Mouse (Mus musculus) lung, embryonic 16.5 days (tissue): ENCODE data around the gene Pdap1. TPM values are rescaled to one million over a fixed set of nuclear protein-coding genes. Genes with fewer than 3 reads are reported as not detected.
"Not testable (repeated sequence)": the region's sequence is repeated elsewhere in the genome, so short reads cannot be mapped to it uniquely, and the experiment has no call there.

Source experiments
- ATAC-seq: fragments of 200-750 bp; cut with Nextera tagmentation; 2 replicates; pipeline ENCODE4 v1.8.0; 2017; ENCODE audit warnings: low read depth, mild to moderate bottlenecking, moderate library complexity
- H3K27ac ChIP-seq: fragments of 300-500 bp; sonication (generic); 2 replicates; pipeline ENCODE4 v1.5.1; 2014; ENCODE audit warnings: mild to moderate bottlenecking, control low read depth, low read length
- H3K27me3 ChIP-seq: fragments of 300-500 bp; sonication (generic); 2 replicates; pipeline ENCODE4 v1.6.1; 2014; ENCODE audit warnings: low read depth, low read length, mixed read lengths; ENCODE audit not compliant: control insufficient read depth, insufficient read depth
- H3K36me3 ChIP-seq: fragments of 300-500 bp; sonication (generic); 2 replicates; pipeline ENCODE4 v1.6.1; 2014; ENCODE audit warnings: low read length; ENCODE audit not compliant: control insufficient read depth, insufficient read depth
- H3K4me1 ChIP-seq: fragments of 300-500 bp; sonication (generic); replicated peaks from 2 replicates; pipeline ENCODE4 v1.6.1; 2014; ENCODE audit warnings: low read length, mixed read lengths; ENCODE audit not compliant: control insufficient read depth, insufficient read depth
- H3K4me2 ChIP-seq: fragments of 300-500 bp; sonication (generic); 2 replicates; pipeline ENCODE4 v1.6.1; 2014; ENCODE audit warnings: low read depth, low read length, control low read depth
- H3K4me3 ChIP-seq: fragments of 300-500 bp; sonication (generic); 2 replicates; pipeline ENCODE4 v1.5.1; 2014; ENCODE audit warnings: mild to moderate bottlenecking, low read length, control low read depth
- H3K9ac ChIP-seq: fragments of 300-500 bp; sonication (generic); 2 replicates; pipeline ENCODE4 v1.6.1; 2014; ENCODE audit warnings: low read length, control low read depth
- H3K9me3 ChIP-seq: fragments of 300-500 bp; sonication (generic); 2 replicates; pipeline ENCODE4 v1.6.1; 2016; ENCODE audit warnings: low read length; ENCODE audit not compliant: control insufficient read depth
- WGBS: fragments of 180-500 bp; shearing (Covaris S2); extraction: QIAGEN DNeasy Blood & Tissue Kit; methylation state at CpG from one replicate; pipeline ENCODE4 v1.1.7; 2014; 5-methylcytosine and 5-hydroxymethylcytosine counted together
- polyA plus RNA-seq: library from polyadenylated mRNA; unstranded; fragments of >200 nt; fragmentation: Nextera tagmentation; extraction: Ambion mirVana; gene quantifications from 2 replicates; pipeline ENCODE4 v1.2.1, GENCODE M21; 2015

Pdap1 gene
- polyA plus RNA-seq, 1 experiment from 2014 or later, result 94.0 TPM

DNA sequence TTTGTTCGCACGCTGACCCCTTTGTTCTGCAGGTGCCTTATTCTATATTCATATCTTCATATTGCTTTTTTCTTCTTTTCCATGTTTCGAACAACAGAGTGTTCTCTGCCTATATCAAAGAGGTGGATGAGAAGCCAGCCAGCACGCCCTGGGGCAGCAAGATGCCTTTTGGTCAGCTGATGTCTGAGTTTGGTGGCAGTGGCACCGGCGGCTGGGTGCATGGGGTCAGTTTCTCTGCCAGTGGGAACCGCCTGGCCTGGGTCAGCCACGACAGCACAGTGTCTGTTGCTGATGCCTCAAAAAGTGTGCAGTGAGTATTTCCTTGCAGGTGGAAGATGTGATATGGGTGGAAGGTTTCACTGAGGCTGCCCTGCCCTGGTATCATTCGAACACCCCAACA lies 39.1 kb downstream of the Pdap1 start:
- peaks cover 52% of the 10 kb centered on the region for H3K36me3 ChIP-seq
- no peaks in the 10 kb centered on the region for H3K4me1 ChIP-seq
- no peak for ATAC-seq
- no peaks in the 10 kb centered on the region for H3K27me3 ChIP-seq
- H3K27ac ChIP-seq, result no peak overlapping the region
- no peak overlapping the region for H3K4me2 ChIP-seq
- H3K4me3 ChIP-seq, result no peak overlapping the region
- no peak overlapping the region for H3K9ac ChIP-seq
- WGBS, result 93% methylated on average over 9 of the region's 9 CpGs
- no peaks in the 10 kb centered on the region for H3K9me3 ChIP-seq

DNA sequence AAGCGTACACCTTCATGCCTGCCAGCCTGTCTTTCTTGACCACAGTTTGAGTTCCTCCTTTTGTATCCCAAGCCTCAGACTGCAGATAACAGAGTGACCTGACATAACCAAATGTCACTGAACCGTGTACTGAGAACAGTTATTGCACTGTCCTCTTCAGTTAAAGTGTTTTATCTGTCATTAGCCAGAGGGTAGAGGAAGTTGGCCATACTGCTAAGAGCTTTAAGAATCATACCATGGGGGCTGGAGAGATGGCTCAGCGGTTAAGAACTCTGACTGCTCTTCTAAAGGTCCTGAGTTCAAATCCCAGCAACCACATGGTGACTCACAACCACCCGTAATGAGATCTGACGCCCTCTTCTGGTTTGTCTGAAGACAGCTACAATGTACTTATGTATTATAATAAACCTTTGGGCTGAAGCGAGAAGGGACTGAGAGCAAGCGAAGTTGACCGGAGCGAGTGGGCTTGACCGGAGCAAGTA lies 41.7 kb downstream of the Pdap1 start:
- ATAC-seq, result no peak
- H3K4me2 ChIP-seq, result no peak overlapping the region
- H3K4me3 ChIP-seq, result no peak overlapping the region
- 89% methylated on average over 10 of the region's 10 CpGs for WGBS
- no peak overlapping the region for H3K9ac ChIP-seq
- no peaks in the 10 kb centered on the region for H3K9me3 ChIP-seq
- H3K27ac ChIP-seq, result no peak overlapping the region
- no peaks in the 10 kb centered on the region for H3K4me1 ChIP-seq
- H3K27me3 ChIP-seq, result no peaks in the 10 kb centered on the region
- peaks cover 47% of the 10 kb centered on the region for H3K36me3 ChIP-seq

DNA sequence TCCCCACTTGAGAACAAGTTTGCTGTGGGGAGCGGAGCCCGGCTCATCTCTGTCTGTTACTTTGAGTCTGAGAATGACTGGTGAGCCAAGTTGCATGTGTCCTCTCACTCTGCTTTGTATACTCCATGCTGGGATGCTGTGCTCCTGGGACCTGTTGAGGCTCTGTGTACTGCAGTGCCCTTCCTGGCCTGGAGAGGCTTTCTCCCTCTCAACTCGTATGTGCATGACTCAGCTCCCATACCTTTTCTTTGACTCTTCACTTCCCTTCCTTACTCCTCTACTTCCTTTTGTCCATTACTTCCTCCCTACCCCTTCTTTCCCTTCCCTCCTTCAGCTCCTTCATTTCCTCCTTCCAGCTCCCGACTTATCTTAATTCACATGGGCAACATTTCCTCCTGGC lies 43.8 kb downstream of the Pdap1 start:
- Histone ChIP-seq H3K9me3 (no peaks in the 10 kb centered on the region), H3K9ac (no peak overlapping the region), H3K27ac (no peak overlapping the region), H3K27me3 (no peaks in the 10 kb centered on the region), H3K36me3 (peaks cover 42% of the 10 kb centered on the region), H3K4me2 (no peak overlapping the region), H3K4me1 (no peaks in the 10 kb centered on the region), H3K4me3 (no peak overlapping the region)
- 84% methylated on average over 4 of the region's 4 CpGs for WGBS
- no peak for ATAC-seq

DNA sequence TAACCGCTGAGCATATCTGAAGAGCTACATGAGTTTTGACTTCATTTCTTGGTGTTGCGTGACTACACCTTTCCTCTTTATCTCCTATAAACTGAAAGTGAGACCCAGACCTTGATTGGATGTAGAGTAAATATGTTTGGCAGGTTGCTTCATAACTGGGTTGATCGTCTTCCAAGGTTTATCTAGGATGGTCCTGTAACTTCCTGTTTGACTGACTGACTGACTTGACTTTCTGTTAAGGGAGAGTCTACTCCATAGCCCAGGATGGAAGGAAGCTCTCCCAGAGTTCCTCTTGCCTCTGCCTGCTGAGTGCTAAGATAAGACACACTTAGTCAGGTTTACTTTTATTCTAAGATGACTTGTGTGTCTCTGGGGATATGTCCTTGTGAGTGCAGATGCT lies 50.2 kb downstream of the Pdap1 start:
- no peak overlapping the region for H3K27ac ChIP-seq
- peaks cover 4% of the 10 kb centered on the region; the same call in 1 of the 2 replicates for H3K4me1 ChIP-seq
- no peak overlapping the region for H3K9ac ChIP-seq
- H3K4me2 ChIP-seq, result no peak overlapping the region
- 81% methylated on average over 3 of the region's 3 CpGs for WGBS
- H3K4me3 ChIP-seq, result no peak overlapping the region
- H3K36me3 ChIP-seq, result peaks cover 9% of the 10 kb centered on the region
- ATAC-seq, result no peak
- no peaks in the 10 kb centered on the region for H3K9me3 ChIP-seq
- H3K27me3 ChIP-seq, result no peaks in the 10 kb centered on the region

DNA sequence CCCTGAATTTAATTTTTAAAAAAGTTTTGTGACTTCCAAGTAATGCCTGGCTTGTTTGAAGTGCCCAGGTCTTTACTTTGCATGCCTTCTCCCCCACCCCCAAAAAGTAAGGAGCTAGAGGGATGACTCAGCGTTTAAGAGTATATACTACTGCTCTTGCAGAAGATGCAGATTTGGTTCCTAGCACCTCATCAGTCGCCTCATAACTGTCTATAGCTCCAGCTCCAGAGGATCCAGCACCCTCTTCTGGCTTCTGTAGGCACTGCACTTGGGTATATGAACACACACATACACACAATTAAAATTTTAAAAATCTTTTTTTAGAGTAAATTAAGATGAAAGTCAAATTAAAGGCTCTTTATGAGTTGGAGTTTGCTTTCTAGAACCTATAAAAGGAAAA lies 51.9 kb downstream of the Pdap1 start:
- no peak overlapping the region for H3K27ac ChIP-seq
- no peak for ATAC-seq

DNA sequence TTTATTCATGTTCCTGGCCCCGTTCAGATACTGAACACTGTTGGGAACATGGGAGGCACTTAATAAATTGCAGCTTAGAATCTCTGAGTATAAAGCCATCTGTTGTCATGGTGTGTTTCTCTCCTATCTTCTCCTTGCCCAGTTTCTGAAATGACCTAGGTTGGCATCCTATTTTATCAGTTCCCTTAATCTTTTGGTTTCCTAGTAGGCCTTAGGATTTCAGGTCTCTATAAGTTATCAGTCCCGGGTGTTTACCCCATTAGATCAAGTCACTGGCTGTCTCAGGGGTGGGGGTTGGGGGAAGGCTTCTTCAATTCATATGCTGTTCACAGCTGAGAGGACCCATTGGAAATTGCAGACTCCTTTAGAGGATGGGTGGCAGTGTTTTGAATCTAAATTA lies 55.2 kb downstream of the Pdap1 start:
- Histone ChIP-seq H3K4me2 (peak overlapping the region; percentile 94), H3K27ac (no peak overlapping the region), H3K4me1 (peaks cover 10% of the 10 kb centered on the region; the same call in 1 of the 2 replicates), H3K36me3 (0 out of 2 replicates have a peak, but pooled peaks cover 2% of the 10 kb centered on the region), H3K9me3 (no peaks in the 10 kb centered on the region), H3K27me3 (no peaks in the 10 kb centered on the region), H3K4me3 (peak overlapping the region; percentile 95), H3K9ac (peak overlapping the region; percentile 98)
- ATAC-seq, result no peak
- 52% methylated on average over 2 of the region's 2 CpGs for WGBS

More for the DNA sequence above, 51.9 kb downstream of the Pdap1 start:
- no peak overlapping the region for H3K4me3 ChIP-seq
- WGBS, result 96% methylated on average over 2 of the region's 2 CpGs
- H3K9me3 ChIP-seq, result no peaks in the 10 kb centered on the region
- no peak overlapping the region for H3K4me2 ChIP-seq
- no peaks in the 10 kb centered on the region for H3K27me3 ChIP-seq
- H3K36me3 ChIP-seq, result peaks cover 7% of the 10 kb centered on the region
- no peak overlapping the region for H3K9ac ChIP-seq
- H3K4me1 ChIP-seq, result peaks cover 10% of the 10 kb centered on the region; the same call in 1 of the 2 replicates

DNA sequence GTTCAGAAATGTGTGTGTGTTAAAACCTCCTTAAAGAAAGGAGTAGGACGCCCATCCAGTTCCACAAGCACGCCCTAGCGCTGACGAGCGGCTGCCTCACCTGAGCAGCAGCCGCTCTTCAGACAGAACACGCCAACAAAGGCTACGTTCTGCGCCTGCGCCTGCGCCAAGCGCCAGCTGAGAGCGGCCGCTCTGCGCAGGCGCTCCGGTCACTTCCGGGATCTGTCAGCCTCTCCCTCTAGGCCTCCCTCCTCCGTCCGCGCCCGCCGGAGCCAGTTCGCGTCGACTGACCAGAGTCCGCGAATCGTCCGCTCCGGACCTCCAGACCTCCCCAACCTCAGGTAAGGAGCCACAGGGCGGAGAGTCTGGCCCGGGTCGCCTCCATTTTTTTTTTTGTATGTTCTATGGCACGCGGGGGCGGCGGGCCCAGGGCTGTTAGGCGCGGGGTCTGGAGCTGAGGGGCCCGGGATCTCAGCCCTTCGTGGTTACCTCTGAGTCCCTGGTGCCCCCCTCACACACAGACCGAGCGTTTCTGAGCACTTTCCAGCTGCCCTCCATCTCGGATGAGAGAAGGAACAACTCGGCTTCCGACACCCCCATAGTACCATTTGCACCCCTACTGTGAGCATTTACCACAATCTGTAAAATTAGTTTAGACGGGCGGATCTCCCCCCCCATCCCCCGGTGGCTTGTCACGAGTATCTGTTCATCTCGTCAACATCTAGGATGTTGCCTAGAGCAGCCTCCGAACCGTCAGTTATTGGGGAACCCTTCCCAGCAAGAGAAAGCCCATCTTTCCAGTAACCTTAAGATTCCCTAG lies 56.2 kb downstream of the Pdap1 start, which contains the start of the genes Arpc1a and Kpna7:
Gene Arpc1a (plus strand): TSS at position 199 of the 820 bp plus-strand sequence.
Gene Kpna7 (minus strand): TSS at position 399 of the 820 bp plus-strand sequence.
- under 1% methylated on average over 54 of the region's 54 CpGs for WGBS

DNA sequence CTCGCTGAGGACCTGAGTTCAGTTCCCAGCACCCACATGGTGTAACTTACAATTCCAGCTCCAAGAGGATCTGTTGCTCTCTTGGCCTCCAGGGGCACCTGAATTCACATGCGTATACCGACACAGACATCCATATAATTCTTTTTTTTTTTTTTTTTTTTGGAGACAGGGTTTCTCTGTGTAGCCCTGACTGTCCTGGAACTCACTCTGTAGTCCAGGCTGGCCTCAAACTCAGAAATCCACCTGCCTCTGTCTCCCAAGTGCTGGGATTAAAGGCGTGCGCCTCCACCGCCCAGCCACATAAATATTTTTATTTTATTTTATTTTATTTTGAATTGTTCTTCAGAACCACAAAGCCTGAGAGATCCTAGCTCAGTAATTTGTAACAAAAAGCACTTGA lies 56.8 kb downstream of the Pdap1 start:
- not testable (repeated sequence) for H3K27me3 ChIP-seq, ATAC-seq, H3K9me3 ChIP-seq, H3K4me1 ChIP-seq, H3K36me3 ChIP-seq
- peak overlapping the region; percentile 69 for H3K27ac ChIP-seq
- peak overlapping the region; percentile 95 for H3K4me3 ChIP-seq
- H3K4me2 ChIP-seq, result peak overlapping the region; percentile 94
- WGBS, result 42% methylated on average over 6 of the region's 6 CpGs
- peak overlapping the region; percentile 98 for H3K9ac ChIP-seq

More for the DNA sequence above, 56.2 kb downstream of the Pdap1 start, which contains the start of the genes Arpc1a and Kpna7:
- Histone ChIP-seq H3K36me3 (0 out of 2 replicates have a peak, but pooled peaks cover 2% of the 10 kb centered on the region), H3K9me3 (no peaks in the 10 kb centered on the region), H3K4me3 (peak within 1 kb of the TSS; percentile 95), H3K27ac (peak within 1 kb of the TSS; percentile 69), H3K27me3 (no peaks in the 10 kb centered on the region), H3K4me2 (peak within 1 kb of the TSS; percentile 94), H3K9ac (peak within 1 kb of the TSS; percentile 98), H3K4me1 (peaks cover 10% of the 10 kb centered on the region; the same call in 1 of the 2 replicates)
- peak; percentile 97 for ATAC-seq

DNA sequence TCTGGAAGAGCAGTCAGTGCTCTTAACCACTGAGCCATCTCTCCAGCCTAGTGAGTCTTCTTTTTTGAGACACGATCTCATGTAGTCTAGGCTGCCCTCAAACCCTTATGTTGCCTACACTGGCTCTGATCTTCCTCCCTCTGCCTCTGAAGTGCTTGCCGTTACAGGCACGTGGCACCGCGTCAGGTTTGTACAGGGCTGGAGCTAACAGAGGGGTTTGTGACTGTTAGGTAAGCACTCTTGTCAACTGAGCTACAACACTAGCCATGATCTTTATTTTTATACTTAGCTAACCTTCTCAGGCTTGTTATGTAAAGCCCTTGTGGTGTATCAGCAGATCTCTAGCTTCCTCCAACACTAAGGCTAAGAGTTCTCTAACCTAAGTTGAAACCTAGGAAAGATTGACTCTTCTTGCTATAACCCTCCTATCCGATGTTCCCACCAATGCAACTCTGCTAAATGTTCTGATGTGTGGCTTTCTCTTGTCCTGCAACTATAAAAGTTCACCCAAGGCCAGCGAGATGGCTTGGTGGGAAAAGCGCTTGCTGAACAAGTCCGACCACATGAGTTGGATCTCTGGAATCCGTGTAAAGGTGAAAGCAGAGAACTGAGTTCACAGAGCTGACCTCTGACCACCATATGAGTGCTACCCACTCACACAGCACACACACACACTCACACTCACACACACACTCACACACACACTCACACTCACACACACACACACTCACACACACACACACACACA lies 58.0 kb downstream of the Pdap1 start:
- Histone ChIP-seq H3K27ac (no peak overlapping the region), H3K9me3 (no peaks in the 10 kb centered on the region), H3K9ac (no peak overlapping the region), H3K27me3 (no peaks in the 10 kb centered on the region), H3K4me1 (peaks cover 10% of the 10 kb centered on the region; the same call in 1 of the 2 replicates), H3K4me3 (no peak overlapping the region), H3K4me2 (no peak overlapping the region), H3K36me3 (0 out of 2 replicates have a peak, but pooled peaks cover 2% of the 10 kb centered on the region)
- no peak for ATAC-seq
- WGBS, result 69% methylated on average over 10 of the region's 10 CpGs
